Mouse (Mus musculus) limb, embryonic 14.5 days (tissue): Measurements from ENCODE around the gene Abcb6. TPM values are rescaled to one million over a fixed set of nuclear protein-coding genes. Genes with fewer than 3 reads are reported as not detected.

ENCODE experiments used
- ATAC-seq: fragments of 200-750 bp; cut with Nextera tagmentation; 2 replicates; pipeline ENCODE4 v1.8.0; 2017; ENCODE audit warnings: low read depth, moderate number of reproducible peaks, moderate TSS enrichment; ENCODE audit not compliant: low FRiP score
- DNase-seq: peaks from one replicate; pipeline ENCODE4 v3.0.0-alpha.2; 2015; ENCODE audit warnings: low spot score
- H3K27ac ChIP-seq: fragments of 300-500 bp; sonication (generic); replicated peaks from 2 replicates; pipeline ENCODE4 v1.5.1; 2014; ENCODE audit warnings: low read depth, mild to moderate bottlenecking, low read length, moderate library complexity, mixed read lengths
- H3K27me3 ChIP-seq: fragments of 300-500 bp; sonication (generic); 2 replicates; pipeline ENCODE4 v1.6.1; 2014; ENCODE audit warnings: low read length, mixed read lengths; ENCODE audit not compliant: control insufficient read depth, insufficient read depth
- H3K36me3 ChIP-seq: fragments of 300-500 bp; sonication (generic); 2 replicates; pipeline ENCODE4 v1.6.1; 2014; ENCODE audit warnings: mild to moderate bottlenecking, low read length, moderate library complexity, mixed read lengths; ENCODE audit not compliant: control insufficient read depth, insufficient read depth
- H3K4me1 ChIP-seq: fragments of 300-500 bp; sonication (generic); 2 replicates; pipeline ENCODE4 v1.6.1; 2014; ENCODE audit warnings: antibody characterized with exemption, low read length, mixed read lengths; ENCODE audit not compliant: control insufficient read depth, insufficient read depth
- H3K4me2 ChIP-seq: fragments of 300-500 bp; sonication (generic); replicated peaks from 2 replicates; pipeline ENCODE4 v1.6.1; 2014; ENCODE audit warnings: low read depth, mild to moderate bottlenecking, low read length, moderate library complexity; ENCODE audit not compliant: severe bottlenecking
- H3K4me3 ChIP-seq: fragments of 300-500 bp; sonication (generic); replicated peaks from 2 replicates; pipeline ENCODE4 v1.5.1; 2014; ENCODE audit warnings: low read length
- H3K9ac ChIP-seq: fragments of 300-500 bp; sonication (generic); 2 replicates; pipeline ENCODE4 v1.6.1; 2014; ENCODE audit warnings: mild to moderate bottlenecking, low read depth, low read length, moderate library complexity; ENCODE audit not compliant: severe bottlenecking
- H3K9me3 ChIP-seq: fragments of 300-500 bp; sonication (generic); 2 replicates; pipeline ENCODE4 v1.6.1; 2016; ENCODE audit warnings: low read length; ENCODE audit not compliant: control insufficient read depth
- POLR2A ChIP-seq: fragments of 200-500 bp; IDR thresholded peaks from 2 replicates; pipeline ENCODE4 v1.8.0; 2012; ENCODE audit warnings: inconsistent platforms, mild to moderate bottlenecking, moderate library complexity, borderline replicate concordance; ENCODE audit not compliant: insufficient read depth, insufficient read length; ENCODE audit errors: extremely low read depth
- WGBS: fragments of 180-500 bp; shearing (Covaris S2); extraction: QIAGEN DNeasy Blood & Tissue Kit; methylation state at CpG from one replicate; pipeline ENCODE4 v1.1.7; 2014; 5-methylcytosine and 5-hydroxymethylcytosine counted together
- polyA plus RNA-seq, 2 experiments: library from polyadenylated mRNA; depleted of rRNA in 1 of 2; stranded (reverse) in 1 of 2; unstranded in 1 of 2; fragments of >200 nt; fragmentation: Nextera tagmentation in 1 of 2; extraction: Ambion mirVana in 1 of 2; gene quantifications; 2 replicates each; pipeline versions ENCODE4 v1.2.1 to v1.2.3; 2012 to 2014

Abcb6 gene
- 27.3 and 34.2 TPM in 2 replicates for polyA plus RNA-seq (2012; rRNA removed)
- polyA plus RNA-seq (2014; fragmentation: Nextera tagmentation; extraction: Ambion mirVana) = 29.7 and 34.1 TPM in 2 replicates

- TF ChIP-seq POLR2A = no peak
- peak within 1 kb of the TSS; percentile 59 for H3K4me3 ChIP-seq
- H3K9ac ChIP-seq = peak within 1 kb of the TSS; percentile 62
- WGBS = 2% methylated on average over 31 of the region's 31 CpGs
- no peaks in the 10 kb centered on the region for H3K27me3 ChIP-seq
- H3K9me3 ChIP-seq = no peaks in the 10 kb centered on the region
- peaks cover 7% of the 10 kb centered on the region for H3K4me1 ChIP-seq
- ATAC-seq = peak; percentile 94
- H3K36me3 ChIP-seq = peaks cover 65% of the 10 kb centered on the region
- 0 out of 2 replicates have a peak within 1 kb of the TSS, but pooled peaks have one; percentile 8 for H3K27ac ChIP-seq
- peak; percentile 87 for DNase-seq
- H3K4me2 ChIP-seq = peak within 1 kb of the TSS; percentile 98
Measured at GRCm38 (mm10) chr1:75180105-75180590, at the start of gene Abcb6. Gene Abcb6 (minus strand): TSS chr1:75180392.

- Histone ChIP-seq H3K27me3 (no peaks in the 10 kb centered on the region), H3K4me3 (no peak overlapping the region), H3K9ac (no peak overlapping the region), H3K27ac (no peak overlapping the region), H3K9me3 (no peaks in the 10 kb centered on the region), H3K4me1 (no peaks in the 10 kb centered on the region), H3K4me2 (no peak overlapping the region), H3K36me3 (no peaks in the 10 kb centered on the region)
- no peak for TF ChIP-seq POLR2A
- DNase-seq (no peak), ATAC-seq (no peak)
- WGBS = 79% methylated on average over 4 of the region's 4 CpGs
Measured at GRCm38 (mm10) chr1:75229158-75229557, 49.0 kb upstream of the Abcb6 start.

- no peaks in the 10 kb centered on the region for H3K36me3 ChIP-seq
- no peak for TF ChIP-seq POLR2A
- no peak for ATAC-seq
- no peak overlapping the region for H3K9ac ChIP-seq
- H3K4me3 ChIP-seq = no peak overlapping the region
- no peaks in the 10 kb centered on the region for H3K27me3 ChIP-seq
- no peak overlapping the region for H3K4me2 ChIP-seq
- H3K9me3 ChIP-seq = no peaks in the 10 kb centered on the region
- H3K27ac ChIP-seq = no peak overlapping the region
- DNase-seq = no peak
- H3K4me1 ChIP-seq = no peaks in the 10 kb centered on the region
- 65% methylated on average over 1 of the region's 1 CpGs for WGBS
Measured at GRCm38 (mm10) chr1:75227653-75228052, 47.5 kb upstream of the Abcb6 start.

- Histone ChIP-seq H3K4me2 (no peak overlapping the region), H3K27me3 (no peaks in the 10 kb centered on the region), H3K9ac (no peak overlapping the region), H3K9me3 (no peaks in the 10 kb centered on the region), H3K4me1 (no peaks in the 10 kb centered on the region), H3K27ac (no peak overlapping the region), H3K4me3 (no peak overlapping the region), H3K36me3 (no peaks in the 10 kb centered on the region)
- ATAC-seq = no peak
- WGBS = 71% methylated on average over 2 of the region's 2 CpGs
- no peak for TF ChIP-seq POLR2A
- no peak for DNase-seq
Measured at GRCm38 (mm10) chr1:75226138-75226537, 45.9 kb upstream of the Abcb6 start.

DNA sequence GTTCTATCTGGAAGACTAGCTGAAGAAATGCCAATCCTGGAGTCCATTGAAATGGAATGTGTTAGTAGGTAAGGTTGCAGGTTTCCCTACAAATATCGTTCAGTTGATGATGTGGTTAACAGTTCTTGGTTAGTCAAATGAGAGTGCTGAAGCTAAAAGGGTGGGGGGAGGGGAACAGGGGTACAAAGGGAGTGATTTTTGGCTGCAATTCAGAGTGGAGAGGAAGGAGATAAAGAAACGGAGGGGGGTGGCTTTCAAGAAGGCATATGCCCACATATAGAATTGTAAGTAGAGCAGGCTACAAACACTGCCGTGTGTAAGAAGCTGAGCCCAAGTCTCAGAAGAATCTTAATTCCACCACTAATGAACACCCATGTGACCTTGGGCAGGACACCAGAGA is 45.3 kb upstream of the Abcb6 start:
- no peak for DNase-seq

More for the DNA sequence above, 45.3 kb upstream of the Abcb6 start:
- ATAC-seq = no peak
- Histone ChIP-seq H3K4me3 (no peak overlapping the region), H3K4me2 (no peak overlapping the region), H3K9me3 (no peaks in the 10 kb centered on the region), H3K9ac (no peak overlapping the region), H3K27ac (no peak overlapping the region), H3K4me1 (no peaks in the 10 kb centered on the region), H3K27me3 (0 out of 2 replicates have a peak, but pooled peaks cover 3% of the 10 kb centered on the region), H3K36me3 (no peaks in the 10 kb centered on the region)
- WGBS = 79% methylated on average over 3 of the region's 3 CpGs
- TF ChIP-seq POLR2A = no peak
